ENCODE assay signal across 12 mouse cellular contexts in the genomic region with DNA sequence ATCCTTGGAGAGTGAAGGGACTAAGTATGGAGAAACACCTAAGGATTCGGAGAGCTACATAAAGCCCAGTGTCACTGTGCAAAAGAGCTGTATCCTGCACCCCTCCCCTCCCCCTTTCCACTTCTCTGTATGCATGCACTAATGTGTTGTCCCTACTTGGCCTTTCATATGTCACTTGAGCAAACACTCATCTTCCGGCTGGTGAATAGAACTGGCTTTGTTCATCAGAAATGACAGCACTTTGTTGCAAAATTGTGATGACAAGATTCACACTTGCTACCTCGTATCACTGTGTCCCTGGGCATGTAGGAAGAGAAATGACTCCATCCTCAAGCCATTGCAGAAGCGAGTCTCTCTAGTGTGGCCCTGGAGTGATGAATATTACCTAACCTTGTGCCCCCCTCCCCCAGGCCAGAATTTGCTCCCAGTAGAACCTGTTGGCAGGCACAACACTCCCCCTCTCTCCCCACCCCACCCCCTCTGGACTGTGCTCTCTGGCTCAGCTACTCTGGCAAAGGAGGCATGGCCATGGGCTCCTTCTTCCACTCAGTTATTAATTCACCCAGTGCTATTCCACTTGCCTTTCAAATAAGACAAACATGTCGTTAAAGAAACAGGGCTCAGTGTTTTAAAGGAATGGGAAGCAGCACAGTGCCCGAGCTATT.
DNase-seq lines count a peak whose midpoint lies in the region; ATAC-seq and TF ChIP-seq lines count a peak whose summit lies in the region.
"Had no signal": no experiment of that assay in that cellular context is flagged by ENCODE, and none has a peak within 500 bp of the region (broad histone marks: within the 10 kb centered on the region; RNA-seq: fewer than 3 reads in every experiment).

No protein-coding gene starts in this region.

- no peaks in the 10 kb centered on the region for H3K27me3 ChIP-seq in heart, postnatal 0 days (ENCODE audit: control insufficient read depth, insufficient read depth, low read length)
- no peaks in the 10 kb centered on the region for H3K27me3 ChIP-seq in heart, embryonic 11.5 days (ENCODE audit: control insufficient read depth, insufficient read depth, low read length)
- H3K27me3 ChIP-seq in midbrain, embryonic 10.5 days (ENCODE audit: low read depth, poor library complexity, severe bottlenecking): no peaks in the 10 kb centered on the region
- H3K27me3 ChIP-seq: hindbrain, embryonic 13.5 days had no signal

- no peak for TF ChIP-seq CTCF in heart, postnatal 0 days (IDR thresholded peaks at IDR 0.05; ENCODE audit: low read depth)

- WGBS in heart, postnatal 0 days: 35% methylated on average over 6 of the region's 6 CpGs
- 52% methylated on average over 6 of the region's 6 CpGs for WGBS in heart, embryonic 11.5 days (ENCODE audit: insufficient replicate concordance)
- 55% methylated on average over 6 of the region's 6 CpGs for WGBS in midbrain, embryonic 10.5 days

- peak overlapping the region; percentile 64 for H3K27ac ChIP-seq in heart, postnatal 0 days (ENCODE audit: low read depth)
- H3K27ac ChIP-seq in heart, embryonic 11.5 days (ENCODE audit: low read depth, low read length): no peak overlapping the region
- H3K27ac ChIP-seq in brown adipose tissue, adult 24 weeks (replicated peaks; ENCODE audit: low read depth, low read length): peak overlapping the region; percentile 94
- no peak overlapping the region for H3K27ac ChIP-seq in midbrain, embryonic 10.5 days (replicated peaks)
- H3K27ac ChIP-seq: hindbrain, embryonic 13.5 days had no signal

- peak; percentile 36 for ATAC-seq in heart, postnatal 0 days (ENCODE audit: insufficient read depth, low read depth)
- ATAC-seq in heart, embryonic 11.5 days (replicated peaks; ENCODE audit: insufficient number of reproducible peaks, low FRiP score, low TSS enrichment): no peak

- no peak overlapping the region for H3K4me2 ChIP-seq in heart, postnatal 0 days (ENCODE audit: low read depth, low read length)
- H3K4me2 ChIP-seq in heart, embryonic 11.5 days: no peak overlapping the region
- H3K4me2 ChIP-seq: hindbrain, embryonic 13.5 days had no signal

- no peak for TF ChIP-seq EP300 in heart, postnatal 0 days (IDR thresholded peaks at IDR 0.05; ENCODE audit: low read depth)

- peak; percentile 34 for DNase-seq in heart, postnatal 0 days (ENCODE audit: low spot score)
- DNase-seq in 416B (ENCODE audit: low read depth): peak; percentile 50
- peak; percentile 67 to 80 for DNase-seq in kidney, postnatal 4 days
- no peak for DNase-seq in frontal cortex, postnatal 36 days (ENCODE audit: low spot score in 2 of 2)
- DNase-seq in midbrain, embryonic 10.5 days (ENCODE audit: low spot score): no peak
- DNase-seq in cerebellum, adult 11-12 months: no peak
- DNase-seq: adrenal gland, postnatal 25 days; cerebellum, postnatal 36 days had no signal

- no peak overlapping the region for H3K9ac ChIP-seq in heart, postnatal 0 days (replicated peaks; ENCODE audit: low read depth, low read length)
- no peak overlapping the region for H3K9ac ChIP-seq in heart, embryonic 11.5 days (ENCODE audit: low read depth, low read length)
- H3K9ac ChIP-seq: hindbrain, embryonic 13.5 days had no signal

- no peak overlapping the region for H3K4me3 ChIP-seq in heart, postnatal 0 days (ENCODE audit: low read depth, low read length)
- no peak overlapping the region for H3K4me3 ChIP-seq in heart, embryonic 11.5 days (ENCODE audit: low read depth, low read length)
- H3K4me3 ChIP-seq in brown adipose tissue, adult 24 weeks (ENCODE audit: insufficient read depth, low read depth, low read length): no peak overlapping the region
- H3K4me3 ChIP-seq in midbrain, embryonic 10.5 days: no peak overlapping the region
- H3K4me3 ChIP-seq: hindbrain, embryonic 13.5 days had no signal

- peaks cover 6% of the 10 kb centered on the region; the same call in 1 of the 2 replicates for H3K36me3 ChIP-seq in heart, postnatal 0 days (replicated peaks; ENCODE audit: control insufficient read depth, insufficient read depth, low read length)
- no peaks in the 10 kb centered on the region for H3K36me3 ChIP-seq in heart, embryonic 11.5 days (ENCODE audit: control insufficient read depth, insufficient read depth, low read length)
- no peaks in the 10 kb centered on the region for H3K36me3 ChIP-seq in midbrain, embryonic 10.5 days
- H3K36me3 ChIP-seq: G1E; hindbrain, embryonic 13.5 days had no signal

- peaks cover 50% of the 10 kb centered on the region for H3K4me1 ChIP-seq in heart, postnatal 0 days (ENCODE audit: control insufficient read depth, insufficient read depth)
- peaks cover 17% of the 10 kb centered on the region for H3K4me1 ChIP-seq in heart, embryonic 11.5 days (ENCODE audit: control insufficient read depth, insufficient read depth, low read length)
- H3K4me1 ChIP-seq in brown adipose tissue, adult 24 weeks (ENCODE audit: control insufficient read depth, insufficient read depth, insufficient read length, low read length): peaks cover 28% of the 10 kb centered on the region
- H3K4me1 ChIP-seq in midbrain, embryonic 10.5 days: peaks cover 28% of the 10 kb centered on the region

- no peaks in the 10 kb centered on the region for H3K9me3 ChIP-seq in heart, postnatal 0 days (replicated peaks; ENCODE audit: control insufficient read depth, low read length)
- H3K9me3 ChIP-seq in heart, embryonic 11.5 days (replicated peaks; ENCODE audit: control insufficient read depth, low read length): no peaks in the 10 kb centered on the region
- no peaks in the 10 kb centered on the region for H3K9me3 ChIP-seq in midbrain, embryonic 10.5 days (replicated peaks)
- H3K9me3 ChIP-seq: hindbrain, embryonic 13.5 days had no signal

Comparison
In these comparisons a context has a peak if more than half of its experiments do, and no peak if none do; other contexts are left out.
1. H3K27ac ChIP-seq: peak in heart, postnatal 0 days (single experiment) and brown adipose tissue, adult 24 weeks (single experiment); none in heart, embryonic 11.5 days (single experiment) and midbrain, embryonic 10.5 days (single experiment).
2. DNase-seq: peak in heart, postnatal 0 days (single experiment), 416B (single experiment) and kidney, postnatal 4 days (2 of 2); none in frontal cortex, postnatal 36 days (0 of 2), midbrain, embryonic 10.5 days (single experiment) and cerebellum, adult 11-12 months (single experiment).